Mouse (Mus musculus): ENCODE results near the gene Aasdhppt. TPM values are rescaled to one million over a fixed set of nuclear protein-coding genes. Genes with fewer than 3 reads are reported as not detected.

Aasdhppt gene
- polyA plus RNA-seq (2015; fragmentation: Nextera tagmentation; extraction: Ambion mirVana): 24.6 and 27.4 TPM in 2 replicates

DNA sequence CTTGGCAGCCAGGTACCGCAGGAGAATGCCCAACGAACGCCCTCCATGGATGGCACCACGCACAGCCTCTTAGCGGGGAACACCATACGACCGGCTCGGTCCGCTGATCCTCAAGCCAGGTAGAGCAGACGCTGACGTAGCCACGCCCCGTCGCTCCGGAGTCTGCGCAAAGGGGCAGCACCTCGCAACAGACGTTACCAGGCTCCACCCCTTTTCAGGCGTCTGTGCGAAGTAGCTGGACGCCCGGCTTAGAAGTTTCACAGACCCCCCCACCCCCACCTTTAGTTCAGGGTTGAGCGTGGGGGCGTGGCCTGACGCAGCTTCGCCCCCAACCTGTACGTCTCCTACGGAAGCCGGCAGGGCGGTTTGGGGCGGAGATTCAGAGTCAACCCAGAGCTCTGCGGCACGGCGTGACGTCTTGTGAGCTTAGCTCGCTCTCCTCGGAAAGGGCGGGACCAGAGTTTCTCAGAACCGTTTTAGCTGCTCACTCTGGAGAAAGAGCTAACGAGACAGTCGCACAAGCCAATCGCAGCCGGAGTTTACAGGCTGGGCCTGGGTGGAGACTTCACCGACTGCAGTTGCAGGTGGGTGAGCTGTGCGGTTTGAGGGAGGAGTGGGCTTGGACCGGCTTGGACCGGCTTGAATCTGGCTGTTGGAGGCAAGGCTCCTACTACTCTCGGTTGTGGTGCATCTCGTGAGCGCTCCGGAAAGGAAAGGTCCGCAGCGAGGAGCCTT, at the start of gene Aasdhppt, which contains the start of gene Kbtbd3:
Aasdhppt (minus strand) TSS at position 121 of the 735 bp plus-strand sequence.
Kbtbd3 (plus strand) TSS at position 483 of the 735 bp plus-strand sequence.
- ATAC-seq (replicated peaks; ENCODE audit: extremely low read depth, insufficient read depth, low FRiP score): peak; percentile 97
- Histone ChIP-seq H3K27ac (ENCODE audit: low read length) (peak within 1 kb of the TSS; percentile 87), H3K36me3 (ENCODE audit: control insufficient read depth, insufficient read depth) (0 out of 2 replicates have a peak, but pooled peaks cover 3% of the 10 kb centered on the region), H3K4me3 (ENCODE audit: low read length) (peak within 1 kb of the TSS; percentile 90), H3K9ac (ENCODE audit: low read length) (peak within 1 kb of the TSS; percentile 89), H3K27me3 (ENCODE audit: control insufficient read depth, insufficient read depth, low read length) (no peaks in the 10 kb centered on the region), H3K4me2 (ENCODE audit: low read depth, low read length) (peak within 1 kb of the TSS; percentile 87), H3K4me1 (ENCODE audit: control insufficient read depth, insufficient read depth, low read length) (peaks cover 19% of the 10 kb centered on the region), H3K9me3 (replicated peaks; ENCODE audit: control insufficient read depth, low read length) (no peaks in the 10 kb centered on the region)
- WGBS: under 1% methylated on average over 53 of the region's 53 CpGs

DNA sequence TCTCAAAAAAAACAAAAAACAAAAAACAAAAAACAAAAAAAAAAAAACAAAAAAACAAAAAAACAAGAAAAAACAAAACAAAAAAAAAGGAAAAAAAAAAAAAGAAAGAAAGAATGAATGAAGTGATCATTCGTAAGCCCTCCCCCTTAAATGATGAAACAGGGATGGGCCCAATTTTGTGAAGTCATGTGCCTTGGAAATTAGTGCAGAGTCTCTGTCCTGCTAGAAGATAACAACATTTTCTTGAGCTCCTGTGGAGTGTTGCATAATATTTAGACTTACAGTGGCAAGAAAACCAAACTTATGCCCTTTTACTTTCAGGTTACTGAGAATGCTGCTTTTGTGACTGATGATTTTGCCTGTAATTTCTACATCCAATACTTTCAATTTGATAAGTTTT, 43.9 kb upstream of the Aasdhppt start:
- H3K4me2 ChIP-seq (ENCODE audit: low read depth, low read length): no peak overlapping the region
- H3K4me1 ChIP-seq (ENCODE audit: control insufficient read depth, insufficient read depth, low read length): no peaks in the 10 kb centered on the region
- H3K27me3 ChIP-seq (ENCODE audit: control insufficient read depth, insufficient read depth, low read length): no peaks in the 10 kb centered on the region
- no peak overlapping the region for H3K4me3 ChIP-seq (ENCODE audit: low read length)
- no peak for ATAC-seq (replicated peaks; ENCODE audit: extremely low read depth, insufficient read depth, low FRiP score)
- H3K27ac ChIP-seq (ENCODE audit: low read length): no peak overlapping the region
- H3K9ac ChIP-seq (ENCODE audit: low read length): no peak overlapping the region
- no peaks in the 10 kb centered on the region for H3K9me3 ChIP-seq (replicated peaks; ENCODE audit: control insufficient read depth, low read length)
- H3K36me3 ChIP-seq (ENCODE audit: control insufficient read depth, insufficient read depth): no peaks in the 10 kb centered on the region
- 70% methylated on average over 1 of the region's 1 CpGs for WGBS

GRCm38 (mm10) chr9:4318939-4319721, 9.9 kb upstream of the Aasdhppt start:
- Histone ChIP-seq H3K4me1 (ENCODE audit: control insufficient read depth, insufficient read depth, low read length) (no peaks in the 10 kb centered on the region), H3K9me3 (replicated peaks; ENCODE audit: control insufficient read depth, low read length) (no peaks in the 10 kb centered on the region), H3K27me3 (ENCODE audit: control insufficient read depth, insufficient read depth, low read length) (no peaks in the 10 kb centered on the region), H3K36me3 (ENCODE audit: control insufficient read depth, insufficient read depth) (peaks cover 7% of the 10 kb centered on the region; the same call in 1 of the 2 replicates), H3K9ac (ENCODE audit: low read length) (no peak overlapping the region), H3K4me3 (ENCODE audit: low read length) (no peak overlapping the region), H3K4me2 (ENCODE audit: low read depth, low read length) (no peak overlapping the region), H3K27ac (ENCODE audit: low read length) (no peak overlapping the region)
- 77% methylated on average over 6 of the region's 6 CpGs for WGBS
- ATAC-seq (replicated peaks; ENCODE audit: extremely low read depth, insufficient read depth, low FRiP score): no peak

GRCm38 (mm10) chr9:4315746-4316145, 6.5 kb upstream of the Aasdhppt start:
- ATAC-seq (replicated peaks; ENCODE audit: extremely low read depth, insufficient read depth, low FRiP score): no peak
- Histone ChIP-seq H3K4me1 (ENCODE audit: control insufficient read depth, insufficient read depth, low read length) (peaks cover 7% of the 10 kb centered on the region), H3K4me3 (ENCODE audit: low read length) (no peak overlapping the region), H3K36me3 (ENCODE audit: control insufficient read depth, insufficient read depth) (peaks cover 7% of the 10 kb centered on the region; the same call in 1 of the 2 replicates), H3K27me3 (ENCODE audit: control insufficient read depth, insufficient read depth, low read length) (no peaks in the 10 kb centered on the region), H3K9ac (ENCODE audit: low read length) (no peak overlapping the region), H3K27ac (ENCODE audit: low read length) (no peak overlapping the region), H3K9me3 (replicated peaks; ENCODE audit: control insufficient read depth, low read length) (no peaks in the 10 kb centered on the region), H3K4me2 (ENCODE audit: low read depth, low read length) (no peak overlapping the region)
- 84% methylated on average over 2 of the region's 2 CpGs for WGBS

GRCm38 (mm10) chr9:4313946-4314345, 4.7 kb upstream of the Aasdhppt start:
- peaks cover 12% of the 10 kb centered on the region for H3K4me1 ChIP-seq (ENCODE audit: control insufficient read depth, insufficient read depth, low read length)
- H3K9me3 ChIP-seq (replicated peaks; ENCODE audit: control insufficient read depth, low read length): no peaks in the 10 kb centered on the region
- 87% methylated on average over 4 of the region's 4 CpGs for WGBS
- no peak for ATAC-seq (replicated peaks; ENCODE audit: extremely low read depth, insufficient read depth, low FRiP score)
- no peak overlapping the region for H3K9ac ChIP-seq (ENCODE audit: low read length)
- H3K36me3 ChIP-seq (ENCODE audit: control insufficient read depth, insufficient read depth): peaks cover 7% of the 10 kb centered on the region; the same call in 1 of the 2 replicates
- no peak overlapping the region for H3K4me3 ChIP-seq (ENCODE audit: low read length)
- no peak overlapping the region for H3K4me2 ChIP-seq (ENCODE audit: low read depth, low read length)
- no peak overlapping the region for H3K27ac ChIP-seq (ENCODE audit: low read length)
- H3K27me3 ChIP-seq (ENCODE audit: control insufficient read depth, insufficient read depth, low read length): no peaks in the 10 kb centered on the region

DNA sequence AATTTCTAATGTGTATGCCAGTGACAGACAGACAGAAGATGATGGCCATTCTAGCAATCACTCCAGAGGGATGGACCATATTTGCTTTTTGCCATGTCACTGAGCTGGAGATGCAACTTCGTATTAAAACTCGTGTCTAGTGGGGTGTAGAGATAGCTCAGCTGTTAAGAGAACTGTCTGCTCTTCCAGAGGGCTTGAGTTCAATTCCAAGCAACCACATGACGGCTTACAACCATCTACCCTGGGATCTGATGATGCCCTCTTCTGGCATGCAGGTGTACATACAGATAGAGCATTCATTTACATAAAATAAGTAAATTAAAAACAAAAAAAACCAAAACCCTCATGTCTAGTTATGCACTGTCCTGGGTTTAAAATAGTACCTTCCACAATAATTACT, 1.9 kb upstream of the Aasdhppt start:
- Histone ChIP-seq H3K9ac (ENCODE audit: low read length) (no peak overlapping the region), H3K27ac (ENCODE audit: low read length) (no peak overlapping the region), H3K4me2 (ENCODE audit: low read depth, low read length) (no peak overlapping the region), H3K36me3 (ENCODE audit: control insufficient read depth, insufficient read depth) (0 out of 2 replicates have a peak, but pooled peaks cover 6% of the 10 kb centered on the region), H3K4me3 (ENCODE audit: low read length) (no peak overlapping the region), H3K4me1 (ENCODE audit: control insufficient read depth, insufficient read depth, low read length) (peaks cover 19% of the 10 kb centered on the region), H3K9me3 (replicated peaks; ENCODE audit: control insufficient read depth, low read length) (no peaks in the 10 kb centered on the region), H3K27me3 (ENCODE audit: control insufficient read depth, insufficient read depth, low read length) (no peaks in the 10 kb centered on the region)
- ATAC-seq (replicated peaks; ENCODE audit: extremely low read depth, insufficient read depth, low FRiP score): no peak
- 84% methylated on average over 3 of the region's 3 CpGs for WGBS

DNA sequence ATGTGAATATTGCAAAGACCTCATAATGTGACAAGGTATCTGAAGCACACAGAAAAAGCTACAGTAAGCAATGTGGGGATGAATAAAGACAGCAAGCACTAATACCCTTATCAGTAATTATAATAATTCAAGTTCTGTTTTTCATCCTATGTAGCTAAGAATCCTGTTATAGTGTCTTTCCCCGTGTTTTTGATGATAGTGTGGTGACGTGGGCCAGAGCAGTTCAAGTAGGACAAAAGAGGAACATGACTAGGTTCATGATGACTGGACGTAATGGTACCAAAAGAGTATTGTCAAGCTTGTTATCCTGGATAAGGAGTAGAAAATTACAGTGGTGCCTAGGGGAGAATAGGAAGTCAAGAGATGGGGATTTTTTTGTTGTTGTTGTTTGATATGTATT, 1.4 kb upstream of the Aasdhppt start:
- WGBS: 45% methylated on average over 3 of the region's 3 CpGs
- peaks cover 19% of the 10 kb centered on the region for H3K4me1 ChIP-seq (ENCODE audit: control insufficient read depth, insufficient read depth, low read length)
- peak overlapping the region; percentile 86 for H3K4me2 ChIP-seq (ENCODE audit: low read depth, low read length)
- no peak overlapping the region for H3K27ac ChIP-seq (ENCODE audit: low read length)
- ATAC-seq (replicated peaks; ENCODE audit: extremely low read depth, insufficient read depth, low FRiP score): no peak
- H3K27me3 ChIP-seq (ENCODE audit: control insufficient read depth, insufficient read depth, low read length): no peaks in the 10 kb centered on the region
- no peaks in the 10 kb centered on the region for H3K9me3 ChIP-seq (replicated peaks; ENCODE audit: control insufficient read depth, low read length)
- H3K36me3 ChIP-seq (ENCODE audit: control insufficient read depth, insufficient read depth): 0 out of 2 replicates have a peak, but pooled peaks cover 6% of the 10 kb centered on the region
- H3K9ac ChIP-seq (ENCODE audit: low read length): peak overlapping the region; percentile 76
- peak overlapping the region; percentile 90 for H3K4me3 ChIP-seq (ENCODE audit: low read length)

GRCm38 (mm10) chr9:4308628-4309350, 482 bp downstream of the Aasdhppt start:
- peak overlapping the region; percentile 90 for H3K4me3 ChIP-seq (ENCODE audit: low read length)
- no peaks in the 10 kb centered on the region for H3K9me3 ChIP-seq (replicated peaks; ENCODE audit: control insufficient read depth, low read length)
- peak overlapping the region; percentile 89 for H3K9ac ChIP-seq (ENCODE audit: low read length)
- WGBS: under 1% methylated on average over 36 of the region's 36 CpGs
- H3K4me1 ChIP-seq (ENCODE audit: control insufficient read depth, insufficient read depth, low read length): peaks cover 19% of the 10 kb centered on the region
- H3K36me3 ChIP-seq (ENCODE audit: control insufficient read depth, insufficient read depth): no peaks in the 10 kb centered on the region
- H3K4me2 ChIP-seq (ENCODE audit: low read depth, low read length): peak overlapping the region; percentile 87
- no peaks in the 10 kb centered on the region for H3K27me3 ChIP-seq (ENCODE audit: control insufficient read depth, insufficient read depth, low read length)
- peak; percentile 26 for ATAC-seq (replicated peaks; ENCODE audit: extremely low read depth, insufficient read depth, low FRiP score)
- H3K27ac ChIP-seq (ENCODE audit: low read length): peak overlapping the region; percentile 87

Data from heart, embryonic 16.5 days (tissue).